Mouse (Mus musculus) C2C12 (cell line): Measurements from ENCODE around the gene Lrp6. TPM values are rescaled to one million over a fixed set of nuclear protein-coding genes. Genes with fewer than 3 reads are reported as not detected.

ENCODE experiments used
- H3K27me3 ChIP-seq: one replicate; pipeline ENCODE4 v1.6.1; 2011; ENCODE audit not compliant: control insufficient read depth, insufficient read depth, insufficient read length
- H3K36me3 ChIP-seq: one replicate; pipeline ENCODE4 v1.6.1; 2011; ENCODE audit not compliant: control insufficient read depth, insufficient read depth
- H3K4me3 ChIP-seq: one replicate; pipeline ENCODE4 v1.5.1; 2011; ENCODE audit warnings: mild to moderate bottlenecking, control low read depth; ENCODE audit not compliant: poor library complexity, insufficient read depth, severe bottlenecking
- H3K79me2 ChIP-seq: one replicate; pipeline ENCODE4 v1.6.1; 2011; ENCODE audit not compliant: control insufficient read depth, insufficient read depth
- H3K79me3 ChIP-seq: one replicate; pipeline ENCODE4 v1.6.1; 2011; ENCODE audit warnings: low read depth, control low read depth
- H3ac ChIP-seq: one replicate; pipeline ENCODE3; 2011; ENCODE audit warnings: low read depth; ENCODE audit not compliant: control insufficient read depth, insufficient read length
- CEBPB ChIP-seq: IDR thresholded peaks from one replicate; pipeline ENCODE4 v1.6.1; 2011; ENCODE audit warnings: low read depth, mild to moderate bottlenecking, control low read depth, moderate library complexity
- CTCF ChIP-seq: IDR thresholded peaks from one replicate; pipeline ENCODE4 v1.5.1; 2011; ENCODE audit not compliant: control insufficient read depth, insufficient read depth, insufficient read length
- FOSL1 ChIP-seq: IDR thresholded peaks from one replicate; pipeline ENCODE4 v1.8.0; 2011; ENCODE audit warnings: mild to moderate bottlenecking, low read length; ENCODE audit not compliant: poor library complexity, insufficient read depth, severe bottlenecking
- MAX ChIP-seq: IDR thresholded peaks from one replicate; pipeline ENCODE4 v1.6.1; 2011; ENCODE audit warnings: mild to moderate bottlenecking, control low read depth
- MYOD1 ChIP-seq: IDR thresholded peaks from one replicate; pipeline ENCODE4 v1.6.1; 2011; ENCODE audit warnings: low read depth; ENCODE audit not compliant: control insufficient read depth, insufficient read length
- MYOG ChIP-seq: IDR thresholded peaks from one replicate; pipeline ENCODE4 v1.6.1; 2011; ENCODE audit not compliant: control insufficient read depth, insufficient read length; ENCODE audit errors: extremely low read depth
- USF1 ChIP-seq: IDR thresholded peaks from one replicate; pipeline ENCODE4 v1.6.1; 2011; ENCODE audit warnings: low read depth, mild to moderate bottlenecking, control low read depth, moderate library complexity
- polyA plus RNA-seq: library from polyadenylated mRNA; unstranded; fragments of >200 nt; fragmentation: generic; extraction: Trizol; gene quantifications from one replicate; pipeline ENCODE4 v1.2.1, GENCODE M21; 2012; ENCODE audit warnings: missing spikeins

Lrp6 gene
- polyA plus RNA-seq, 1 experiment: 5.9 TPM

DNA sequence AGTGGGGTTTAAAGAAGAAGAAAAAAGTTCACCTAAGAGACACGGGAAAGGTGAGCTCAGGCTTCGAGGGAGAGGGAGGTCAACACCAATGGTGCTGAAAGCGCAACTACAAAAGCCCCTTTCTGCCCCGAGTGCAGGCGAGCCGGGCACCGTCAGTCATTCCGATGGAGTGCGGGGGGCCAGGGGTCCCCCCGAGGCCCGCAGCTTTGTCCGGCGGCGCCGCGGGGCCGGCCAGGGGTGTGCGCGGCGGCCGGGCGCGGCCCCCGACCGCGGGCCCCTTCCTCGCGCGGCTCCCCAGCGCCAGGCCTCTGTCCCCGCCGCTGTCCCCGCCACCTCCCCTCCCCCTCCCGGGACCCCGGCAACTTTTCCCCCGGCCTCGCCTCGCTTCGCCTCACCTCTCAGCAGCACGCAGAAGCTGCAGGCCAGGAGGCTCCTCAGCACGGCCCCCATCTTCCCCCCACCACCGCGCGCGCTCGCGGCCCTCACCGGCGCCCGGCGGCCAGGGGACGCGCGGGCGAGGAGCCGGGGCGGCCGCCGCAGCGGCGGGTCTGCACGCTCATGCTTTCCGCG is 432 bp downstream of the Lrp6 start:
- H3K4me3 ChIP-seq: peak overlapping the region; percentile 76
- no peaks in the 10 kb centered on the region for H3K36me3 ChIP-seq
- TF ChIP-seq FOSL1 (no peak), MYOD1 (no peak)
- H3K27me3 ChIP-seq: no peaks in the 10 kb centered on the region
- peaks cover 46% of the 10 kb centered on the region for H3K79me3 ChIP-seq
- peak overlapping the region; percentile 82 for H3ac ChIP-seq
- peaks cover 55% of the 10 kb centered on the region for H3K79me2 ChIP-seq

DNA sequence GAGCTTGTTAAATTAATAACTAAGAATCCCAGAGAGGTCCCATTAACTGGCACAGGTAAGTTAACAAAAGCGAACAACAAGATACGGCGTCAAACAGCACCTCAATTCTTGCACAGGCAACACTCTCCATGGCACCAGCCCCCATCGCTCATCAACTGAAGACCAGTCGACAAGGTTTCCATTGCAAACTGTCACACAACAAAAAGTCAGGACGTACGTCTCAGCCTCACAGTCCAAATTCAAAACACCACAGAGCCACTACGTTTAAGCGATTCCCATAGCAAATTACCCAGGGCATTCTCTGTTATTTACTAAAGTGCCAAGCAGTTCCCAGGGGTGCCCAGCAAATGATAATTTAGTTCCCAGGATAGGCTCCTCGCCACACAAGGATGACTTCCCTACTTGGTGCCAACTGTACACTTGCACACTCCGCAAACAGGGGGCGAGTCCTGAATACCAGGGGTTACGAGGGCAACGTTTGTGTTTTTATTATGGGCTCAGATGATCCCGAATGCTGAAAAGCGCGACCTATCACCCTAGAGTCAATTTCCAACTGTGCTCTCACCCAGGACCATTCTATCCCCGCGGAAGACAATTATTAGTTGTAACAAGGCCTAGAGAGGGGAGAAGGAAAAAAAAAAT is 1.0 kb downstream of the Lrp6 start:
- peaks cover 61% of the 10 kb centered on the region for H3K79me2 ChIP-seq
- H3K36me3 ChIP-seq: no peaks in the 10 kb centered on the region
- TF ChIP-seq USF1 (no peak), FOSL1 (no peak)
- peak overlapping the region; percentile 76 for H3K4me3 ChIP-seq
- H3K27me3 ChIP-seq: no peaks in the 10 kb centered on the region
- peaks cover 50% of the 10 kb centered on the region for H3K79me3 ChIP-seq
- peak overlapping the region; percentile 82 for H3ac ChIP-seq

DNA sequence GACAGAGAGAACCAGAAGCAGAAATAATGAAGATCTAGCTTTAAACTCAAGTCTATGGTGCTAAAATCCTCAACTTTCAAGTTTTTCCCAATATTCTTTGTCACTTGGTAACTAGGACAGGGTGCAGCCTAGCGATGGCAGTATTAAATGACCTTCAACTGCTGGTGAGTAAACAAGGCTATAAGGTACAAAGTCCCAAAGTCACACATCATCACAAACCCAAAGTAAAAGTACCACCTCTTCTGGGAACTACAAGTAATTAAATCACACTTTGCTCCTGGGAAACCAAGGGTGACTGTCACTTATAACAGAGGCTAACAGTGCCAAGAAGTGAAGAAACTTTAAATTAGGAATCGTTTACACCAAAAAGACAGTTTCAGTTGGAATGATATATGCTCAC is 2.2 kb downstream of the Lrp6 start:
- Histone ChIP-seq H3K27me3 (no peaks in the 10 kb centered on the region), H3K79me2 (peaks cover 72% of the 10 kb centered on the region), H3K4me3 (no peak overlapping the region), H3ac (no peak overlapping the region), H3K79me3 (peaks cover 55% of the 10 kb centered on the region), H3K36me3 (no peaks in the 10 kb centered on the region)
- no peak for TF ChIP-seq USF1
- no peak for TF ChIP-seq MYOD1
- TF ChIP-seq CTCF: no peak
- TF ChIP-seq MAX: no peak
- no peak for TF ChIP-seq CEBPB
- TF ChIP-seq FOSL1: no peak
- TF ChIP-seq MYOG: no peak

DNA sequence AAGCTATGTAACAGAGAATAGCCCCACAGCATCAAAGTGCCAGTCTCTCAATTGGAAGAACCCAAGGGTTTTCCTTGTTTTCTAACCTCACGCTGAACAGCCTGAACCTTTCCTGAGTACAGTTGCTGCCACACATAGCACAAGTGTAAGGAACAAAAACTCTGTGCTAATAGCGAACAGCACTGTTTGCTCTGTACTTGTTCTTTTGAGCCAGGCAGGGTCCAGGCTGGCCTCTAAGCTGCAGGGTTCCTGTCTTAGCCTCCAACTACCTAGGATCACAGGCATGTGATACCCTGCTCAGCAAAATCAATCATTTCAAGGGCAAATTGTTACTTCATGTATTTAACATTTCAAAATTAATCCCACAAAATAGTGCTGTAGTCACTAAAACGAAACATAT is 7.1 kb downstream of the Lrp6 start:
- Histone ChIP-seq H3ac (no peak overlapping the region), H3K36me3 (no peaks in the 10 kb centered on the region), H3K79me2 (peaks cover 97% of the 10 kb centered on the region), H3K79me3 (peaks cover 71% of the 10 kb centered on the region), H3K4me3 (no peak overlapping the region), H3K27me3 (no peaks in the 10 kb centered on the region)
- TF ChIP-seq CEBPB (no peak), MAX (no peak), CTCF (no peak)

DNA sequence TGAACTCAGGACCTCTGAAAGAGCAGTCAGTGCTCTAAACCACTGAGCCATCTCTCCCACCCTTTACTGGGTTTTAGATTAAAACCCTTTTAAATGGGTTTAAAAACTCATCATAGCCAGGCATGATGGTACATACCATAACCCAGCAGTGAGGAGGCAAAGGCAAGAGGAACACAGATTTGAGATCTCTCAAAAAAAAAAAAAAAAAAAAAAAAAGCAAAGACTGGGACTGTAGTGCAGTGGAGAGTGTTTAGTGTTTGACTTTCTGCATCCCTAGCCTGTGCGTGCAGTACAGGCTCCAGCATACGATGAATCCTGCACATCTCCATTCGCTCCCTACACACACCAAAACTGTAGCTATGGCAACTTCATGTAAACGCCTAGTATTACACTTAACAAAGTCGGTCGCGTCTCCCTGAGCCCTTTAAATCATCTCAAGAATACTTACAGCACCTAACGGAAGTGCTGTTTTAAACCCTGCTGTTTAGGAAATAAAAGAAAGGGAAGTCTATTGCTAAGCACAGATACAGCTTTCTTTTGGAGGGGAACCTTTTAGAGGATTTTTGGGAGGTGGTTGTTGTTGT is 8.1 kb downstream of the Lrp6 start:
- TF ChIP-seq CTCF: no peak
- Histone ChIP-seq H3K79me2 (peaks cover 97% of the 10 kb centered on the region), H3ac (no peak overlapping the region), H3K27me3 (no peaks in the 10 kb centered on the region), H3K79me3 (peaks cover 70% of the 10 kb centered on the region), H3K4me3 (no peak overlapping the region), H3K36me3 (no peaks in the 10 kb centered on the region)

DNA sequence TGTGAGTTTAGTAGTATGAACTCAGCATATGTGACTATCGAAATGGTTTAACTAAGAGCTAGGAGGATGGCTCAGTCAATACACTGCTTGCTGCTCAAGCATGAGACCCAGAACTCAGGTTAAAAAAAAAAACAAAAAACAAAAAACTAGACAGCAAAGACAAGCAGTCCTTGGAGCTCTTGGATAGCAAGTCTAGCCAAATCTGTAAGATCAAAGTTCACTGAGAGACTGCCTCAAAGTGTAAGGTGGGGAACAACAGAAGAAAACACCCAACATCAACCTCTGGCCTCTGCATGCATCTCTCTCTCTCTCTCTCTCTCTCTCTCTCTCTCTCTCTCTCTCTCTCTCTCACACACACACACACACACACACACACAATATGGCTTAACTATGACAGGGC is 9.7 kb downstream of the Lrp6 start:
- H3K79me2 ChIP-seq: peaks cover 92% of the 10 kb centered on the region
- no peak for TF ChIP-seq CEBPB
- no peak for TF ChIP-seq MAX
- no peak for TF ChIP-seq USF1
- TF ChIP-seq MYOG: no peak
- no peak for TF ChIP-seq FOSL1
- TF ChIP-seq MYOD1: no peak
- no peak for TF ChIP-seq CTCF
- H3ac ChIP-seq: no peak overlapping the region
- no peaks in the 10 kb centered on the region for H3K27me3 ChIP-seq
- H3K36me3 ChIP-seq: no peaks in the 10 kb centered on the region
- peaks cover 64% of the 10 kb centered on the region for H3K79me3 ChIP-seq
- H3K4me3 ChIP-seq: no peak overlapping the region
